Mouse (Mus musculus): ENCODE measurements at regions not wholly inside any gene's neighbourhood (a gene's known extent, or its start where the extent isn't known, plus 50 kb on each side); places are given as distances from the start of the nearest gene placed in this dataset.

- H3K9me3 ChIP-seq, result no peaks in the 10 kb centered on the region
- H3K4me1 ChIP-seq, result no peaks in the 10 kb centered on the region
- no peak overlapping the region for H3K9ac ChIP-seq
- no peaks in the 10 kb centered on the region for H3K27me3 ChIP-seq
- H3K4me3 ChIP-seq, result no peak overlapping the region
- no peak overlapping the region for H3K27ac ChIP-seq
- 78% methylated on average over 5 of the region's 5 CpGs for WGBS
- no peaks in the 10 kb centered on the region for H3K36me3 ChIP-seq
- H3K4me2 ChIP-seq (replicated peaks), result no peak overlapping the region
- no peak for ATAC-seq (ENCODE audit: insufficient number of reproducible peaks, insufficient read depth, low FRiP score, low TSS enrichment)
Measured at GRCm38 (mm10) chr15:54114096-54114512, 229.4 kb downstream of the Gm7489 start.

GRCm38 (mm10) chr15:54117967-54118538 lies 233.3 kb downstream of the Gm7489 start:
- Histone ChIP-seq H3K4me2 (replicated peaks) (no peak overlapping the region), H3K9me3 (no peaks in the 10 kb centered on the region), H3K4me3 (no peak overlapping the region), H3K36me3 (no peaks in the 10 kb centered on the region), H3K27me3 (no peaks in the 10 kb centered on the region), H3K9ac (no peak overlapping the region), H3K4me1 (no peaks in the 10 kb centered on the region), H3K27ac (no peak overlapping the region)
- WGBS, result 84% methylated on average over 5 of the region's 5 CpGs
- ATAC-seq (ENCODE audit: insufficient number of reproducible peaks, insufficient read depth, low FRiP score, low TSS enrichment), result no peak

- H3K4me1 ChIP-seq, result no peaks in the 10 kb centered on the region
- no peak overlapping the region for H3K27ac ChIP-seq
- WGBS, result 81% methylated on average over 3 of the region's 3 CpGs
- H3K9me3 ChIP-seq, result no peaks in the 10 kb centered on the region
- H3K27me3 ChIP-seq, result no peaks in the 10 kb centered on the region
- ATAC-seq (ENCODE audit: insufficient number of reproducible peaks, insufficient read depth, low FRiP score, low TSS enrichment), result no peak
- no peak overlapping the region for H3K9ac ChIP-seq
- no peak overlapping the region for H3K4me2 ChIP-seq (replicated peaks)
- no peak overlapping the region for H3K4me3 ChIP-seq
- H3K36me3 ChIP-seq, result no peaks in the 10 kb centered on the region
Measured at GRCm38 (mm10) chr15:54120456-54120855, 235.8 kb downstream of the Gm7489 start.

GRCm38 (mm10) chr15:54164350-54164749 lies 279.6 kb downstream of the Gm7489 start:
- 65% methylated on average over 1 of the region's 1 CpGs for WGBS
- H3K9ac ChIP-seq, result no peak overlapping the region

GRCm38 (mm10) chr15:54167842-54168361 lies 283.2 kb downstream of the Gm7489 start:
- WGBS, result 83% methylated on average over 3 of the region's 3 CpGs
- Histone ChIP-seq H3K4me1 (no peaks in the 10 kb centered on the region), H3K4me2 (replicated peaks) (no peak overlapping the region), H3K36me3 (no peaks in the 10 kb centered on the region), H3K9me3 (no peaks in the 10 kb centered on the region), H3K4me3 (no peak overlapping the region), H3K27ac (no peak overlapping the region), H3K9ac (no peak overlapping the region), H3K27me3 (no peaks in the 10 kb centered on the region)
- no peak for ATAC-seq (ENCODE audit: insufficient number of reproducible peaks, insufficient read depth, low FRiP score, low TSS enrichment)

More at GRCm38 (mm10) chr15:54164350-54164749, 279.6 kb downstream of the Gm7489 start:
- no peak overlapping the region for H3K27ac ChIP-seq
- H3K4me1 ChIP-seq, result no peaks in the 10 kb centered on the region
- no peak overlapping the region for H3K4me3 ChIP-seq
- H3K9me3 ChIP-seq, result no peaks in the 10 kb centered on the region
- no peaks in the 10 kb centered on the region for H3K36me3 ChIP-seq
- no peaks in the 10 kb centered on the region for H3K27me3 ChIP-seq
- ATAC-seq (ENCODE audit: insufficient number of reproducible peaks, insufficient read depth, low FRiP score, low TSS enrichment), result no peak
- H3K4me2 ChIP-seq (replicated peaks), result no peak overlapping the region

- no peak overlapping the region for H3K9ac ChIP-seq
- WGBS, result 74% methylated on average over 2 of the region's 2 CpGs
- no peaks in the 10 kb centered on the region for H3K36me3 ChIP-seq
- no peak for ATAC-seq (ENCODE audit: insufficient number of reproducible peaks, insufficient read depth, low FRiP score, low TSS enrichment)
- no peak overlapping the region for H3K4me2 ChIP-seq (replicated peaks)
- H3K4me1 ChIP-seq, result no peaks in the 10 kb centered on the region
- no peaks in the 10 kb centered on the region for H3K27me3 ChIP-seq
- H3K4me3 ChIP-seq, result no peak overlapping the region
- H3K27ac ChIP-seq, result no peak overlapping the region
- H3K9me3 ChIP-seq, result no peaks in the 10 kb centered on the region
Measured at GRCm38 (mm10) chr15:54177221-54177620, 292.5 kb downstream of the Gm7489 start.

GRCm38 (mm10) chr15:54177791-54178190 lies 293.1 kb downstream of the Gm7489 start:
- no peak overlapping the region for H3K4me2 ChIP-seq (replicated peaks)
- H3K4me3 ChIP-seq, result no peak overlapping the region
- ATAC-seq (ENCODE audit: insufficient number of reproducible peaks, insufficient read depth, low FRiP score, low TSS enrichment), result no peak
- H3K27me3 ChIP-seq, result no peaks in the 10 kb centered on the region
- H3K4me1 ChIP-seq, result no peaks in the 10 kb centered on the region
- 71% methylated on average over 3 of the region's 3 CpGs for WGBS
- H3K36me3 ChIP-seq, result no peaks in the 10 kb centered on the region
- no peak overlapping the region for H3K27ac ChIP-seq
- no peaks in the 10 kb centered on the region for H3K9me3 ChIP-seq
- H3K9ac ChIP-seq, result no peak overlapping the region

Data from embryonic facial prominence, embryonic 12.5 days (tissue).